Mouse (Mus musculus) C2C12 (cell line): ENCODE results near the gene D430041D05Rik.

Source experiments
- CTCF ChIP-seq: IDR thresholded peaks from one replicate; pipeline ENCODE4 v1.5.1; 2011; ENCODE audit not compliant: control insufficient read depth, insufficient read depth, insufficient read length
- FOSL1 ChIP-seq: IDR thresholded peaks from one replicate; pipeline ENCODE4 v1.8.0; 2011; ENCODE audit warnings: mild to moderate bottlenecking, low read length; ENCODE audit not compliant: poor library complexity, insufficient read depth, severe bottlenecking
- MAX ChIP-seq: IDR thresholded peaks from one replicate; pipeline ENCODE4 v1.6.1; 2011; ENCODE audit warnings: mild to moderate bottlenecking, control low read depth
- MYOD1 ChIP-seq: IDR thresholded peaks from one replicate; pipeline ENCODE4 v1.6.1; 2011; ENCODE audit warnings: low read depth; ENCODE audit not compliant: control insufficient read depth, insufficient read length
- MYOG ChIP-seq: IDR thresholded peaks from one replicate; pipeline ENCODE4 v1.6.1; 2011; ENCODE audit not compliant: control insufficient read depth, insufficient read length; ENCODE audit errors: extremely low read depth
- USF1 ChIP-seq: IDR thresholded peaks from one replicate; pipeline ENCODE4 v1.6.1; 2011; ENCODE audit warnings: low read depth, mild to moderate bottlenecking, control low read depth, moderate library complexity

DNA sequence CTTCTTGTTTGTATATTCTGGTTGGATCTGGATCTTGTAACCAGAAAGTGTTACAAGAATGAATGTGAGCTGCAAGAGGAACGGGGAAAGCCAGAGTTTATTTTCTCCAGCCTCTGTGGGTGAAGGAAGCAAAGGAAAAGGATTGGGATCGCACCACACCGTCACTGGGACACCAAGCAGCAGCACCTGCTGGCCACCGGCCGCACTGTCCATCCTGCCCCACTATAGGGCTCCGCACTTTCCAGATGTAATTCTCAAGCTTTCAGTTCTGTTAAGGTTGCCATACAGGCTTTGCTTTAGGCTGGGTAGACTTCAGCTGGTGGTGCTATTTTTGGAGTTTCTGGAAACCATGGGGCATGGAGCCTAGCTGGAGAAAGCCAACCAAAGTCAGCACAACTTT is 290.5 kb downstream of the D430041D05Rik start:
- TF ChIP-seq CTCF (no peak), MAX (no peak), FOSL1 (no peak), MYOD1 (no peak), MYOG (no peak), USF1 (no peak)
